Mouse (Mus musculus): ENCODE measurements at regions not wholly inside any gene's neighbourhood (a gene's known extent, or its start where the extent isn't known, plus 50 kb on each side); places are given as distances from the start of the nearest gene placed in this dataset.
"Not testable (repeated sequence)": the region's sequence is repeated elsewhere in the genome, so short reads cannot be mapped to it uniquely, and the experiment has no call there.

DNA sequence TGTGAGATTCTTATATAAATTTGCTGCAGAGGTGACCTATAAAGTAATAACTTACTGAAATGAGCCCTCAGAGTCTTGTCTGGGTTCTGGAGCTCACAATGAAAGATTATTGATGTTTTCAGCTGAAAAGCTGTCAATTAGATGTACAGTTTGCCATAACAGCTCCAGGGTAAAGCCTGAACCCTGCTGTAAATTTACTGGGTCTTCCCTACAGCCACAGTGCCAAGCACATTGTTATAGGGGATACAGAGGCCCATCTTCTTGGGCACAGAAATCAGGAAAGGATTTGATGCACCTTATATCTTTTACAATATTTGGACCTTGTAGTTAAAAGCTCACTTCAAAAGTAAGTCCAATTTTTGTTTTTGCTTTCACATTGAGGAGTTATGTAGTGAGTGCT is 628.0 kb downstream of the Cdh9 start:
- no peak for DNase-seq (ENCODE audit: low spot score in 2 of 2)

DNA sequence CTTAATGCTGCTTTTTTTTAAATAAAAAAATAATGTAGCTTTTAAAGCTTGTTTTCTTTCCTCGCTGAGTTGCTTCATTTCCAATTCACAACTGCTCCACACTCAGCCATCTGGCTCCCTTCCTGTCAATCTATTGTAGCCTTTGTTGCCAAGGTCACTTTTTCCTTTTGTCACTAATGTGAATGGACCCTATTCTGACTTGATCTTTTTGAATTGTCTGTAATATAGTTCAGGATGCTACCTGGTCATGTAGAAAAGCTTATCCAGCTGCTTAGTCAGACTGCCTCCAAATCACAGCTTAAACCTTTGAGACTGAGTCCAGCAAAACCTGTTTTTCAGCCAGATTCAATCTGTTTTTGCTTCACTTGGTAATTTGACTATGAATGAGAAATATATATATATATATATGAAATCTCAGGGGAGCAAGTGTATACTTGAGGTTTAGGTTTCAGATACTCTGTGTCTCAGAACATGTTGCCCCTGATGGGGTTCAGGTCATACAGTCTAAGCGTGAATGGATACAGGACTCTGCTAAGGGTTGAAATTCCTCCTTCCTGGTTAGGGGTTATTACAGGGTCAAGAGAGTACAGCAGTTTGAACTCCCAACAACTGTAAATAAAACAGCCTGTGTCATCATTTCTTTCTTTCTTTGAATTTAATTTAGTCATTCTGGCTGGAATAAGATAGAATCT is 628.7 kb downstream of the Cdh9 start:
- DNase-seq (ENCODE audit: low spot score in 2 of 2) = peak in 1 of 2 experiments; percentile 2

DNA sequence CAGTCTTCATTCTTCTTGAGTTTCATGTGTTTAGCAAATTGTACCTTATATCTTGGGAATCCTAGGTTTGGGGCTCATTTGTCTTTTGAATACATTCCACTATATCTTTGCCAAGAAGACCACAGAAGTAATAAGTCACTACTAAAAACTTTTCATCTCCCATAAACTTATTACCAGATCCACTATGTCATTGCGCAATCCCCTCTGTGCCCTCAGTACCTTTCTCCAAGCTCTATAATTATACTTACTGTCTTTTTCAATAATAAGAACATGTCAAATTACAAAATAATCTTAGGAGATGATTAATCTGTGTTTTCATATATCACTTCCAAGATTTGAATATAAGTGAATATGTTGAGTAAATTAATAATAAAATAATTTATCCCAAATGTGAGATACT is 676.1 kb downstream of the Cdh9 start:
- DNase-seq (ENCODE audit: low spot score in 2 of 2) = no peak

DNA sequence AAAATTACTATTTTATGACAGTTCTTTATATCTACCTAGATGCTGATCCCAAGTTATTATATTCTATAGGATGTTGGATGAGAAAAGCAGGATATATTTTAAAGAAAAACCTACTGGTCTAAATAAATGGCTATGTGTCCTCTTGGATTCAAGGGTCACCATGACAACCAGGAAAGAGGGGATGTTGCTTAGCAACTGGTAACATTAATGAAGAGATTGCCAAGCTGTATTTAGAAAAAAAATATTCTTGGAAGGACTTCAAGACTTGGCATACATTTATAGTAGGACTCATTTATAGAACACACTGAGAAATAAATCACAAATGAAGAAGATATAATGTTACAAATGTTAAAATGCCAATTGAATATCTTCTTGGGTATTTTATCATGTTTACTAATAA is 699.2 kb downstream of the Cdh9 start:
- DNase-seq (ENCODE audit: low spot score in 2 of 2) = peak in 1 of 2 experiments; percentile 7

DNA sequence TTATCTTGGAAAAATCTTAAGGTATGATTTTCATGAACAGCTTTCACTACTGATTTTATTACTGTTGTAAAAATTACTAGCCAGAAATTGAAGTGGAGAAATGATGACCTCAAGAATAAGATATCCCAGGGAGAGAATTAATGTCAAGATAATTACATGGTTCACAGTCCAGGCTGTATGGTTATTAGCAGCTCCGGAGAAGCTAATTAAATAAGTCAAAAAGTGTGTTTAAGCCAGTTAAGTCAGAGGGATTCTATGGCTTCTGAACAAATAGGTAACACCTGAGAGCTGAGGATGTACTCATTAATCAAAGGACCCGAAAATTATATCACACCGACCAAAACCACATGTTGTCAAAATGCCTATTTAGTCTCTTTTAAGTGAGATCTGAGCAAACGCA is 703.3 kb downstream of the Cdh9 start:
- DNase-seq (ENCODE audit: low spot score in 2 of 2) = no peak

DNA sequence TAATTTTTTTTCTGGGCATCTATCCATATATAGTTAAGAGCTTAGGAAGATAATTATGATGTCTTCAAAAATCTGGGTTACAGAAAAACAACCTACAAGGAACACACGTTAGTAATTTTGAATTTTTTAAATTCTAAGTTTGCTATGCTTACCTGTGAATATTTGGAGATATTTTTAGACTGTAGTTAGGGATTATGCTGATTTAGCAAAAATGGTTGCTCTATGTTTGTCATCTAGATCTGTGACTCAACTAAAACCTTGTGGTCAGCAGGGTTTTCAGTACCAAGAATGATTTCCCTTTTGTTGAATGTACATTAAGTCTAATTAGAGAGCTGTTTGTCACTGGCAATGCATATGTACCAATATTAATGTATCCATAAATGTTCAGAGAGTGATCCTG is 707.3 kb downstream of the Cdh9 start:
- DNase-seq (ENCODE audit: low spot score in 2 of 2) = no peak

DNA sequence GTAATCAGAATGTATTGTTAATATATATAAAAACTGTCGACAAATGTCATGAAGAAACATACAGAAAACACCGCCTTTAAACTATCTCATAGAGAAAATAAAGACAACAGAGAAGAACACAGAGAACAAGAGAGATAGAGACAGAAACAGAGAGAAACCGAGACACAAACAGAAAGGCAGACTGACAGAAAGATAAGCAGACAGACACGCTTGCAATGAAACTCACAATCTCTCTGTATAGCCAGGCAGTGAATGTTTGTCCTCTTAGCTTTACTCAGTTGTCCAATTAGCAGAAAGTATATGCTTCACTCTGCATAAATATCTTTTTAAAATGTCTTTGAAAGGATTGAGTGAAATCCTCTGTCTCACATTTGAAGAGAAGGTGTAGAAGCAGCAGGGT is 719.7 kb downstream of the Cdh9 start:
- no peak for DNase-seq (ENCODE audit: low spot score in 2 of 2)

DNA sequence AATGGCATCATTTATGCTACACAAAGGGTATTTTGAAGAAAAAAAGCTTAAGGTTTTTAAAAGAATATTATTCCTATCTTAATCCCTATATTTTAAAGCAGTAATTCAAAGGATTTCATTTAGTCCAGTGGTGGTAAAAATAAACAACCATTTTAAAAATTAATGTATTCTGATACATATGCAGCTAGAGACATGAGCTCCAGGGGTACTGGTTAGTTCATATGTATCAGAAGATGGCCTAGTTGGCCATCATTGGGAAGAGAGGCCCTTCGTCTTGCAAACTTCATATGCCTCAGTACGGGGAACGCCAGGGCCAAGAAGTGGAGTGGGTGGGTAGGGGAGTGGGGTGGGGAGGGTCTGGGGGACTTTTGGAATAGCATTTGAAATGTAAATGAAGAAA is 721.2 kb downstream of the Cdh9 start:
- DNase-seq (ENCODE audit: low spot score in 2 of 2) = not testable (repeated sequence)

DNA sequence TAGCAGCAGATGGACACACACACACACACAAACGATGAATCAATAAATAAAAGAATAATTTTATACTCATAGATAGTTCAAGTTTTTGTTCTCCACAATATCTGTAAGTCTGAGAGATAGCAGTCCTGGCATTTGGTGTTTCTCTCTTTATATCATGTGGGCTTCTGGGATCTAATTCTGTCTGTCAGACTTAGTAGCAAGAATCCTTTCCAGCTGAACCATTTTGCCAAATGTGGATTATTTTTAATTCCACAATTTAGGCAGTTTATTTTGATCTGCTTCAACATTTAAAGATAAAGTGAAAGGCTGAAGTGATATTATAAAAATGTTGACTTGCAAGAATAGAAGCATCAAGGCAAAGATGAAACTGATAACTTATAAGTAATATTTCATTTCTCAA is 738.5 kb downstream of the Cdh9 start:
- DNase-seq (ENCODE audit: low spot score in 2 of 2) = peak in 1 of 2 experiments; percentile 6

DNA sequence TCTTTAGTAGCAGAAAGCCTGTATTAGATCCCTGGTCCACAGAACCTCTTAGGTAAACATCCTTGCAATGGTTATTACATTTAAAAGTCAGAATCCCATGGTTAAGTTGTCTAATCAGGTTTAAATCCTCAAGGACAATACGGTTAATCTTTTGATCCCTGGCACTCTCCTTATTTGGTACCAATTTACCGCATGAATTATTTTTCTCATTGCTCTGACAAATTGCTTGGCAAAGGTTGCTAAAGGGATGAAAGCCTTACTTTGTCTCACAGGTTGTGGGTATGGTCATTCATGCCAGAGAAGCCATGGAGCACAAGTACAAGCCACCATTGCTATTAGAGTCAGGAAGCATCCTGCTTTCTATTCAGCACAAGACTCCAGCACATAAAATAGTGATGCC is 765.0 kb downstream of the Cdh9 start:
- no peak for DNase-seq (ENCODE audit: low spot score in 2 of 2)
